Mouse (Mus musculus) gastrocnemius, postnatal 4 days (tissue): Measurements from ENCODE around the gene Ptbp1. TPM values are rescaled to one million over a fixed set of nuclear protein-coding genes. Genes with fewer than 3 reads are reported as not detected.

Experiments
- DNase-seq, 2 experiments: peaks; one replicate each; pipeline ENCODE4 v3.0.0; 2021 to 2022; ENCODE audit warnings: low spot score in 2 of 2, mixed read lengths in 2 of 2
- microRNA-seq: library from miRNA; unstranded; fragments of <30 nt; microRNA quantifications from one replicate; pipeline ENCODE4 v1.2.0, GENCODE M21; 2021
- total RNA-seq, 2 experiments: library from RNA; stranded (reverse); gene quantifications; 2 replicates each; pipeline ENCODE4 v1.2.3; 2021

Gene Ptbp1
- total RNA-seq, 2 experiments from 2014 or later: 167 to 170 TPM

GRCm38 (mm10) chr10:79909092-79909922 is 55.1 kb downstream of the Ptbp1 start:
- DNase-seq: no peak

GRCm38 (mm10) chr10:79910556-79910955 is 56.3 kb downstream of the Ptbp1 start, which contains the start of gene Gm26602:
Gm26602 (plus strand) TSS chr10:79910856.
- DNase-seq: no peak

- DNase-seq: no peak
Measured at GRCm38 (mm10) chr10:79912412-79912811, 58.2 kb downstream of the Ptbp1 start.

Small RNA genes lying within 50 kb of the gene (microRNA-seq; reads per million reads assigned to microRNA genes)
- gene Mir6910: not detected

Other genes starting within 250 kb of the Ptbp1 start
- gene C2cd4c, start 240.4 kb upstream of the Ptbp1 start, total RNA-seq: under 1 TPM; 0.07 to 0.13 TPM
- gene Shc2, start 216.5 kb upstream of the Ptbp1 start, total RNA-seq: 1 to 10 TPM; 5.8 to 5.9 TPM
- not detected for gene Odf3l2, start 208.7 kb upstream of the Ptbp1 start, total RNA-seq
- gene Madcam1, start 189.9 kb upstream of the Ptbp1 start, total RNA-seq: under 1 TPM in 1 of 2 experiments, not detected in 1; 0.39 TPM
- 10 to 100 TPM; 21.2 to 21.6 TPM for gene Tpgs1, start 185.1 kb upstream of the Ptbp1 start, total RNA-seq
- gene Cdc34, start 172.2 kb upstream of the Ptbp1 start, total RNA-seq: 100 to 1,000 TPM; 307 to 315 TPM
- 1 to 10 TPM; 2.5 to 3.8 TPM for gene Gzmm, start 165.4 kb upstream of the Ptbp1 start, total RNA-seq
- gene Bsg, start 149.9 kb upstream of the Ptbp1 start, total RNA-seq: 100 to 1,000 TPM; 390 to 392 TPM
- gene Hcn2, start 137.8 kb upstream of the Ptbp1 start, total RNA-seq: under 1 TPM; 0.96 TPM
- gene Polrmt, start 107.8 kb upstream of the Ptbp1 start, total RNA-seq: 10 to 100 TPM; 25.5 to 27.8 TPM
- not detected for gene Fgf22, start 99.4 kb upstream of the Ptbp1 start, total RNA-seq
- gene Rnf126, start 87.5 kb upstream of the Ptbp1 start, total RNA-seq: 10 to 100 TPM; 45.0 to 52.5 TPM
- gene Fstl3, start 77.2 kb upstream of the Ptbp1 start, total RNA-seq: 1 to 10 TPM; 1.1 to 2.1 TPM
- gene Prss57, start 63.5 kb upstream of the Ptbp1 start, total RNA-seq: not detected
- gene Palm, start 60.9 kb upstream of the Ptbp1 start, total RNA-seq: 10 to 100 TPM; 42.1 to 50.8 TPM
- gene Misp, start 33.4 kb upstream of the Ptbp1 start, total RNA-seq: under 1 TPM in 1 of 2 experiments, not detected in 1; 0.42 TPM
- under 1 TPM in 1 of 2 experiments, not detected in 1; 0.47 TPM for gene Prtn3, start 20.0 kb downstream of the Ptbp1 start, total RNA-seq
- 1 to 10 TPM; 1.2 to 1.3 TPM for gene Plppr3, start 20.2 kb downstream of the Ptbp1 start, total RNA-seq
- under 1 TPM in 1 of 2 experiments, not detected in 1; 0.29 TPM for gene Elane, start 31.8 kb downstream of the Ptbp1 start, total RNA-seq
- 100 to 1,000 TPM in 1 of 2 experiments, 10 to 100 TPM in 1; 85.8 to 154 TPM for gene Cfd, start 36.4 kb downstream of the Ptbp1 start, total RNA-seq
- 10 to 100 TPM; 39.4 to 41.1 TPM for gene Med16, start 54.5 kb downstream of the Ptbp1 start, total RNA-seq
- gene Gm26602, start 56.4 kb downstream of the Ptbp1 start, total RNA-seq: not detected
- under 1 TPM; 0.41 to 0.56 TPM for gene Kiss1r, start 62.5 kb downstream of the Ptbp1 start, total RNA-seq
- 100 to 1,000 TPM in 1 of 2 experiments, 10 to 100 TPM in 1; 97.9 to 102 TPM for gene R3hdm4, start 66.8 kb downstream of the Ptbp1 start, total RNA-seq
- 1 to 10 TPM; 4.5 to 4.9 TPM for gene Arid3a, start 72.6 kb downstream of the Ptbp1 start, total RNA-seq
- gene Wdr18, start 105.7 kb downstream of the Ptbp1 start, total RNA-seq: 10 to 100 TPM; 27.7 to 28.3 TPM
- under 1 TPM; 0.10 to 0.27 TPM for gene Grin3b, start 116.3 kb downstream of the Ptbp1 start, total RNA-seq
- gene Tmem259, start 129.9 kb downstream of the Ptbp1 start, total RNA-seq: 100 to 1,000 TPM; 109 to 119 TPM
- 10 to 100 TPM; 51.0 to 55.0 TPM for gene Cnn2, start 134.2 kb downstream of the Ptbp1 start, total RNA-seq
- 1 to 10 TPM; 4.8 to 4.9 TPM for gene Abca7, start 142.1 kb downstream of the Ptbp1 start, total RNA-seq
- 1 to 10 TPM; 4.0 to 4.7 TPM for gene Arhgap45, start 162.2 kb downstream of the Ptbp1 start, total RNA-seq
- 10 to 100 TPM; 77.3 to 77.7 TPM for gene Polr2e, start 185.4 kb downstream of the Ptbp1 start, total RNA-seq
- 100 to 1,000 TPM; 339 to 434 TPM for gene Gpx4, start 192.7 kb downstream of the Ptbp1 start, total RNA-seq